Mouse (Mus musculus) frontal cortex, adult (tissue): ENCODE results near the gene Gm26965.
"Not testable (repeated sequence)": the region's sequence is repeated elsewhere in the genome, so short reads cannot be mapped to it uniquely, and the experiment has no call there.

Experiments used
- ATAC-seq: cut with Nextera tagmentation; 2 replicates; pipeline ENCODE4 v1.9.2; 2017; ENCODE audit warnings: mild to moderate bottlenecking, moderate library complexity, mixed read lengths; ENCODE audit not compliant: low TSS enrichment

The Gm26965 gene

DNA sequence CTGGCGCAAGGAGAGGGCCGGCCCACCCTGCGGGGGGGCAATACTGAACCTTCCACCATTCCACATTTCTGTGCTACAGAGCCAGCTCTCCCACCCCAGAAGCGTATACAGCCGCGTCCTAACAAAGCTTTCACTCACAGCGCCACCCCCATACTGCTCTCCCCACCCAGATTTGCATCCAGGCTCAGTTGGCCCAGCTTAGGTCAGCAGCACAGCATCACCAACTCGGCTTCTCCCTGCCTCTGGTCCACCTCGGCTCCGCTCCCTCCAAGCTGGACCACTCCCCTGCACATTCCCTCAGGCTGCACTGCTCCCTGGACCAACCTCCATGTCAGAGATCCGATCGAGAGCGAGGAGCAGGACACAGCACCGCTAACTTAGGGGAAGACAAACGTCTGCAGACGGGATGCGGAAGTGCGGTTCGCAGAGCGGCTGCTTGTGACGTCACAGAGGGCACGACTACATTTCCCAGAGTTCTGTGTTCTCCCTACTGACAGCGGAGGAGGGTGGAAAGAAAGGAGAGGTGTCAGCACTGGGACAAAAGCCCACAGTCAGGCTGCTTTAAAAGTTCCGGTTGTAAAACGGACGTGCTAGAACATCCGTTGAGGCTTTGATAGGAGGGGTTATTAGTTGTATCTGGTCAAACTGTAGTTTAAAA lies at the start of gene Gm26965, which contains the start of gene Zfp87:
TSS of gene Gm26965 (minus strand) at position 399 of the 658 bp plus-strand sequence.
TSS of gene Zfp87 (minus strand) at position 425 of the 658 bp plus-strand sequence.
- peak; percentile 100 for ATAC-seq

DNA sequence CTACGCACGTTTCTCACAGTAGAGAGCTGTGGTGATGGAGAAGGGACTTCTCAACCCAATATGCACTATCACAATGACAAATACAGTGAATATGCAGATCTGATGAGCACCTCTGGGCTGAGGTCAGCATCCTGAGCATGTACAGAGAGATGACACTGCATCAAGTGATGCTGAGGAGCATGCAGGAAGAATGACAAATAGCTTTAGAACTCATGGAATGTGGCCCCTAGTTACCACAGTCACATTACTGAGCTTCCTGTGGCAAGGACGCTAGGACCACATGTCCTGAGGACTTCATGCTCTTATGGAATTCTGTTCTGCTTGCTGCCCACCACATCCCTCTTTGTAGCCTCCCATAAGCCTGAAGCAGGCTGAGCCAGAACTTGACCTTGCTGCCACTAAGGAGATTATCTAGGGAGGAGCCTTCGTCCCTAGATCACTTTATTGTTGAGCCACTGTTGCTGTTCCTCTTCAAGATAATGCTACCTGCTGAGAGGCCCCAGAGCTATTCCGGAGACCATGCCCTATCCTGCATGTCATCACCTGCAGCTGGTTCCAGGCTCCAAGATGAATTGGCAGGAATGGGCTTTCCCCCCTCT lies 46.7 kb upstream of the Gm26965 start:
- ATAC-seq, result no peak

DNA sequence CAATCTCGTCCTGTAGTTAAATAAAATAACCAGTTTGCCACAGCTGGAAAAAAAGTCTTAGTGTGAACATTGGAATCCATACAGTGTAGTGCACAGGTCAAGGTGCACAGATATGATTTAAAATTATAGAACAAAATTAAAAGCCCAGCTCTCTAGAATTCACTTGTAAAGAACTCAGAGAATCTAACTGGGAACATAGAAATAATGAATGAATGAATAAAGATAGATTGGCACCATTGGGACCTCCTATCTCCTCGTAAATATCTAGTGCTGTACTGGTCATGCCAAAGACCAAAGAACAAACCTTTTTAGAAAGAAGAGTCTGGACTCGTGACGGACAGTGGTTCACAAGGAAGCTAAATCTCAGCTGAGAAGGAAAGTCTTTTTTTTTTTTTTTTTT lies 27.8 kb upstream of the Gm26965 start, which contains the start of gene Zfp748:
TSS of gene Zfp748 (minus strand) at position 101 of the 400 bp plus-strand sequence.
- no peak for ATAC-seq

DNA sequence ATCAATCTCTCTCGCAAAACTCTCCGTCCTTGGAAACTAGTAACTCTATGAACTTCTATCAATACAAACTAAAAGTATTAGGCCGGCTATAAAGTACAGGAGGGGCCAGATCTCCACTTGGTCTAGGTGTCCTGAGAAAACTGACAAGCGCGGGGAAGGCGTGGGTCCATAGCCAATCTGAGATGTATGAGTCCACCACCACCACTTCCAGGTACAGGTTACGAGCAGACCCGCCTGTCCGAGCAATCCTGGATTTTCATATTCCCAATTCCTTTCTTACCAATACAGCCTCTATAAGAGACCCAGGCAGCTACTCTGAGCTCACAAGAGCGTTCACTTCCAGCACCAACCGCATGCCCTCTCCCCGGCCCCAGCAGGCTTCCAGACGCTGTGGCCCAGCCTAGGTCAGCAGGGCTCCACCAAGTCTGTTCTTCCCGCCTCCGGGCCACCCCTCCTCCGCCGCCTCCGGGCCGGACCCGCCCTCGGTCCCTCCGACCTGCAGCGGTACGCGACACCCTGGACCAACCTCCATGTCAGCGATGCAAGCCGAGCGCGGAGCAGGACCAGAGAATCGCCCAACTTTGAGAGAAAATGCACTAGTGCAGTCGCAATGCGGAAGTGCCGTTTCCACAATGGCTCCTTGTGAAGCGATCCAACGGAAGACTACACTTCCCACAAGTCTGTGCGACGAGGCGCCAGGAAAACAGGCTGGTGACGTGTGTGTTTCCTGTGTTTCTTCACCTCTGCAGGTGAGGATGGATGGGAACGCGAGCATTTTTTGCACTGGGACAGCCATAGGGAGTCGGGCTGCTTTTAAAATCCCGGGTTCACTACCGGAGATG lies 26.8 kb upstream of the Gm26965 start:
- ATAC-seq, result peak; percentile 100

DNA sequence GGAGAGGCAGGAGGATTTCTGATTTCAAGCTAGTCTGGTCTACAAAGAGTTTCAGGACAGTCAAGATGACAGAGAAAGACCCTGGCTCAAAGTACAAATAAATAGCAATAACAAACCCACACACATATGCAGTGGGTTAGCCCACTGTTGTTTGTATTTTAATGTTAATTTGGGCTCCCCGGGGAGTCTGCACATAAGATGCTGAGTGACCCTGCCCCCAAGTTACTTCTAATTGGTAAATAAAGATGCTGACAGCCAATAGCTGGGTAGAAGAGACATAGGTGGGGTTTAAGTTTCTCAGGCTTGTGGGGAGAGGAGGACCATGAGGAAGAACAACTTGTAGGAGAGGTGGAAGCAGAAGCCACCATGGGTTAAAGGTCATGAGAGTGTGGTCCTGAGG lies 20.0 kb upstream of the Gm26965 start:
- ATAC-seq, result no peak

DNA sequence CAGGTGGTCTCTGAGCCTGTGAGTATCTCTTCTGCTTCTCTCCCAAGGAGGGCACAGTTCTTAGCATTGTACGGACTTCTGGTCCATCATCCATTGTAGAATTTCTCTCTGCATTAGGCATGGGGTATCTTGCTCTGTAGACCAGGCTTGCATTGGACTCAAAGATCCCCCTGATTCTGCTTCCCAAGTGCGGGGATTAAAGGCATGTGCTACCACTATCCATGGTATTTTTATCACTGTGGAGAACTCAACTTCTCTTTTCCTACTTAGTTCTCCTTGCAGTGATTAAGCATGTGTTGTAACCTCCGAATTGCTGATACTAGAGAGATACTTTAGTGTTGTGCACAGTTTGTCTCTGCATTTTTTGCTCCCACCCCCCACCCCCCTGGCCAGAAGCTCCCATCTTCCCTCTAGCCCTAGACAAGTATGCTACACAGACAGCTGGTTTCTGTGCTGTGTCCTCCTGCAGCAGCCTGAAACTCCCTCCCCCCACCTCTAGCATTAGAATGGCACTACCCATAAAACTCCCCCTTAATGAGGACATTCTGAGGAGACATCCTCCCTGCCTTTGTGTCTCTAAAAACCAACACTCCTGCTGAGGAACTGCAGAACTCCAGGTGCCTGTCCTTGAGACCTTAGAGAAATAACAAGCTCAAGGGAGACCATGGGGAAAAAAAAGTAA lies 1.2 kb upstream of the Gm26965 start:
- ATAC-seq, result no peak

DNA sequence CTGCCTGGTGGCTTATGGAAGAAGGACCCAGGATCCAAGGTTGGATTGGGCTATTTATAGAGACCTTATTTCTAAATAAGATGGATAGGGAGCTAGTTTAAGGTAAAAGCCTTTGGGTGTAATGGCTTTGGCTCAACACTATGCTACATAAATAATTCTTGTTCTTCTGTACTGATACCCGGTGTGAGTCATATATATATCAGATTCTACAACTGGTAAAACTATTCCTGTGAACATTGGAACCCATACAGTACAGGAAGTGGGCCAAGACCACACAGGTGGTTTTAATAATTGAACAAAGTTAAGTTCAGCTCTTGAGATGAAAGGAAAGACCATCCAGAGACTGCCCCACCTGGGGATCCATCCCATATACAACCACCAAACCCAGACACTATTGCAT lies 25.0 kb downstream of the Gm26965 start:
- ATAC-seq, result no peak

DNA sequence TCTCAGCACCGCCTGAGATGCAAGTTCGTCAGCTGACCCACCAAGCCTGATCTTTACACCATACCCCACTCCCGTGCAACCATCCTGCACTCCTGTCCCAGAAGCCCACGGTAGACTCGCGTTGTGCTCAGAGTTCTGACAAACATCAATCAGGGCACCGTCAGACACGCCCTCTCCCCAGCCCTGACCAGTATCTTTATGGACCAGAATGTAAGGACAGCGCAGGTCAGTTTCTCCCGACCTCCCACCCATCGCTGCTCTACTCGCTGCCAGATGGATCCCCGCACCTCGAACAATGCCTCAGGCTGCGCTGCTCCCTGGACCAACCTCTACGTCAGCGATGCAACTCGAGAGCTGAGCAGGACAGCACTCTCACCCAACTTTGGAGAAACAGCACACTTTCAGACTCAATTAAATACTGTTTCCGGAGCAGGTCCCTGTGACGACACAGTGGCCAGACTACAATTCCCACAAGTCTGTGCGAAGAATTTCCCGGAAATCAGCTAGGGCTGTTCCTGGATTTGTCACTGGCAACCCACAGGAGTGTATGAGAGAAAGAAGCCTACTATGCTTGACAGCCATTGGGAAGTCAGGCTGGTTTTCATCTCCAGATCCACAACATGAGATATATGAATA lies 25.7 kb downstream of the Gm26965 start, which contains the start of gene Zfp58:
TSS of gene Zfp58 (minus strand) at position 472 of the 636 bp plus-strand sequence.
- ATAC-seq, result peak; percentile 100

DNA sequence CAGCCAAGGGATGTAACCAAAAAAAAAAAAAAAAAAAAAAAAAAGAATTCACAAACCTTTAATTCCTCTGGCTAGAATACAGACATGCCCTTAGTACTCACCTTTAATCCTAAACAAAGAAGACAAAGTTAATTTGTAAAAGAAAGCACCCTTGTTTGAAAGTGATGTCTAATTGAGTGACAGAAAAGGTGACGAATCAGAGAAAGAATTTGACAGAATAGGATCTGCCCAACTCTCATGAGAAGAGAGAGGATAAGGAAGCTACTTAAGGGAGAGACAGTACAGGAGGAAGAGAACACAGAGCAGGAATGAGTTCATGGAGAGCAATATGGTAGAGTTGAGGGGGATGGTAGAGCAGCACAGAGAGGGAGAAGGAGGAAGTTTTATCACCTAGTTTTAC lies 30.3 kb downstream of the Gm26965 start:
- ATAC-seq, result no peak

DNA sequence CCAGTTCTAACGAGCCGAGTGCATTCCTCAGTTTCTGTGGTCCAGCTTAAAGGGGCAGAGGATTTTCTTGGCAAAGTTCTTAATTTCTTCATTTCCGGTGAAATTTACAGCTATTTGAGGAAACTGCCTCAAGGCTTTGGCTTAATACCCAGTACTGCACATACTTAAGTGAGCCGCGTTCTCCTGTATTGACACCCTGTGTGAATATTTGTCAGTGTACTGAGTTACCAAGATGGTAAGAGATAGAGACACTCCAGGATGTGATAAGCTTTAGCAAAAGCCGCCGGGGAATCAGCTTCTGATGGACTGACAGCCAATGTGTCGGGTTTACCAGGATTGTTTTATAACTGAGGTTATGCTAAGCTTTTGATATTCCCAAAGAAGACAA lies 41.5 kb downstream of the Gm26965 start:
- ATAC-seq, result peak; percentile 48

DNA sequence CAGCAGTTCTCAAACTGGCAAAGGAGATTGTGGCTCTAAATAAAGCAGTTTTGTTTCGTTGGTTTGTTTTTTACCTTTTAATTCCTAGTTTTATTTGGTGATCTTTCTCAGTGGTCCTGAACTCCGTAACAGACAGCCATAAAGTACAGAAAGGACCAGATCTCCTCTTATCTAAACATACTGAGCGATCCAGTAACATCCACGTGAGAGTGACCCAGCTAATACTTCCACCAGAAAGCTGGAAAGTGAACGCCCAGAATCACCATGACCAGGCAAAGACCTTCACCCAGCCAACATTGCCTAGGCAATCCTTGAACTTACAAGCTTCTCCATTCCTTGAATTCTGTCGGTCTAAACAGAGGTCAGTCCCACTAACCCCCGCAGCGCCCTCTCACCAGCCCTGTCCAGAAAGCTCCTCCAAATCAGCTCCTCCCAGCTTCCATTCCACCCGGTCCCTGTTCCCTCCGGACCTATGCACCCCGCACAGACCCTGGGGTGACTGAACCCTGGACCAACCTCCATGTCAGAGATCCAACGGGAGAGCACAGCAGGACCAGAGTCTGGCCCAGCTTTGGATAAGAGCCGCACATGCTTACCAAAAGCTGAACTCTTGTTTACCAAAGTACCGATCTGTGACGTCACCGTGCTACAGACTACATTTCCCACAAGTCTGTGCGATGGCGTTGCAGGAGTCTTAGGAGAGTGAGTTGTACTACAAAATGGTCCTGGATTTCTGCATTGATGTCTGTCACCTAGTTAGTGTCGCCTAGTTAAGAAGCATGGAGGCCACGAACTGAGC lies 42.1 kb downstream of the Gm26965 start, which contains the start of gene Zfp874b:
TSS of gene Zfp874b (minus strand) at position 634 of the 799 bp plus-strand sequence.
- peak; percentile 98 for ATAC-seq

DNA sequence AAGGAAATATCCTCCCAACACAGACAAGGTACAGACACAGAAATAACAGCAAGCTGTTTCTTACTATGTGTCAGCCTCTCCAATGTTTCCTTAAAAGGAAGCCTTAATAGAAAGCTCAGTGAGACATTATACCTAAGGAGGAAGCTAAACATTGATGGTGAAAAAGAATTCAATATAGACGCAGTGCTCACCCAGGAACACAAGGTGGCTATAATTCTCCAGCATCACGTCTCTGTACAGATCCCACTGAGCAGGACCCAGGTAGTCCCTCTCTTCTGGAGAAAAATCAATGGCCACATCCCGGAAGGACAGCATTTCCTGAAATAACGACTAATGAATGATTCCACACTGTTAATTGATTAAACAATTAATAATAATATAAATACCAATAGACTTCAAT lies 44.4 kb downstream of the Gm26965 start:
- no peak for ATAC-seq

DNA sequence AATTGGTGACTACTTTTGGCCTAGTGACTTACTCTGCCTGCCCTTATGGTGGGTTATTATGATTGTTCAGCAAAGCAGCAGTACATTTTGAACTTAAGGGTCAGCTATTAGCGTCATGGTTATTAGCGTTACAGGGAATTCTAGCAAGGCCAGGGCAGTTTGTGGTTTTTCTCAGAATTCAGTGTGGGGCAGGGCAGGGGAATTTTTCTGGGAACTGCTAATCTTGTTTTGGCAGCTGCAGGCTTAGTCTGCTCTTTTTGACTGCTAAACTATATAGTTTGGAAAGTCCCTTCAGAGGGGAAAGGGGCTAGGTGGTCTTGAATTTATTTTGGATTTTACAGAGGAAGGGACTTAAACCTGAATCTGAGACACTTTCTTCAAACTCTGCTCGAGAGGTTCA lies 56.7 kb downstream of the Gm26965 start:
- ATAC-seq, result no peak

DNA sequence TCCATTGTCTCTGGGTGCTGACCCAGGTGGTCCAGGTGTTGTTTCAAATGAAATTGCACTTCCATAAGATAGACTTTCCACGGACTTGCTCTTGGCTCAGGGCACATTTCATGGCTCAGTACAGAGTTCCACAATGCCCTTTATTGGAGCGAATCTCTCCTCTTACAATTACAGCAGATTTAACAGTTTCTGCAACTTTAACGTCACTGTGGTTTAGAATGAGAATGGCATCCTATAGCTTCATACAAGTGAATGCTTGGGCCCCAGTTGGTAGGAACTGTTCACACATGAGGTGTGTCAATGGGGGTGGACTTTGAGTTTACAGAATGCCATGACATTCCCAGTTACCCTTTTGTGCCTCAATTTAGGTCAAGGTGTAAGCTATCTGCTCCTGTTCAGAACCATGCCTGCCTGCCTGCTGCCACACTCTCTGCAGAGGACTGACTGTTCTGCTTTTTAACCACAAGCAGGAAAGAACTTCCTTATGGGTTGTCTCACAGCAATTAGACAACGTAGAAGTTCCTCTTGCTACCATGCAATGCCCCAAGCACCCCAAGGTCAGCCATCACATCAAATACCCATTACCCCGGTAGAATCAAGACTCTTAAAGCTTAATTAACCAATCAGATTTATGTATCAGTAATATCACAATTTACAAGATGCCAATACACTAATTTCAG lies 62.3 kb downstream of the Gm26965 start:
- not testable (repeated sequence) for ATAC-seq

DNA sequence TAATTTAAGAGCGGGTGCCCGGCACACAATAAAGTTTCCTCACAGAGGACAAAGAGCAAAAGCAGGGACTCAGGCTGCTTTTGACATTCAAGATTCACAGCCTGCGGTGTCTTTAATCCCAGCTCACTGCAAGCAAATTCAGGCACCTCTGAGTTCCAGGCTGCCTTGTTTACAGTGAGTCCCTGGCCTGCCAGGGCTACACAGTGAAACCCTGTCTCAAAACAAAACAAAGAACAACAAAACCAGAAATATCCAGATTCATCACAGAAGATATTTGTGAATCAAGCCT lies 74.0 kb downstream of the Gm26965 start:
- peak; percentile 39 for ATAC-seq

DNA sequence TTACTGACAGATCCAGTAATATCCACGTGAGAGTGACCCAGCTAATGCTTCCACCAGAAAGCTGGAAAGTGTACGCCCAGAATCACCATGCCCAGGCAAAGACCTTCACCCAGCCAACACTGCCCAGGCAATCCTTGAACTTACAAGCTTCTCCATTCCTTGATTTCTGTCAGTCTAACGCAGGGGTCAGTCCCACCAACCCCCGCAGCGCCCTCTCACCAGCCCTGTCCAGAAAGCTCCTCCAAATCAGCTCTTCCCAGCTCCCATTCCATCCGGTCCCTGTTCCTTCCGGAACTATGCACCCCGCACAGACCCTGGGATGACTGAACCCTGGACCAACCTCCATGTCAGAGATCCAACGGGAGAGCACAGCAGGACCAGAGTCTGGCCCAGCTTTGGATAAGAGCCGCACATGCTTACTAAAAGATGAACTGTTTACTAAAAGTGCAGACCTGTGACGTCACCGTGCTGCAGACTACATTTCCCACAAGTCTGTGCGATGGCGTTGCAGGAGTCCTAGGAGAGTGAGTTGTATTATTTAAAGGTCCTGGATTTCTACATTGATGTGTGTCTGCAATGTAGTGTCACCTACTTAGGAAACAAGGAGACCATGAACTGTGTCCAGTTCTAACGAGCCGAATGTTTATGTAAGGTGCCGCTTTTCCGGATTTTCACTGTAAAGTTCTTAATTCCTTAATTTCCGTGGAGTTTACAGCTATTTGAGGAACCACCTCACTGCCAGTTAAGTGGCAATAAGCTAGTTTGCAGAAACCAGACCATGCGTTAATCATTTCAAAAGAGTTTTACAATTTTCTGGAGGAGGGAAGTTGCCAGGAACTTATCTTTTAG lies 74.6 kb downstream of the Gm26965 start, which contains the start of gene Zfp874a:
TSS of gene Zfp874a (minus strand) at position 453 of the 849 bp plus-strand sequence.
- peak; percentile 100 for ATAC-seq
